Mouse (Mus musculus) CH12.LX (cell line): ENCODE data around the gene Colgalt2. TPM values are rescaled to one million over a fixed set of nuclear protein-coding genes. Genes with fewer than 3 reads are reported as not detected.

Experiments
- DNase-seq: peaks from one replicate; pipeline ENCODE4 v3.0.0-alpha.2; 2013; ENCODE audit errors: extremely low read depth
- H3K27ac ChIP-seq: 2 replicates; pipeline ENCODE4 v1.5.1; 2012; ENCODE audit warnings: low read depth, mild to moderate bottlenecking, control low read depth, moderate library complexity; ENCODE audit not compliant: insufficient read depth
- H3K27me3 ChIP-seq: replicated peaks from 2 replicates; pipeline ENCODE3; 2012; ENCODE audit warnings: inconsistent platforms
- H3K36me3 ChIP-seq, 2 experiments: replicated peaks in 1 of 2; 2 replicates each; pipeline versions ENCODE3 to v1.6.1; 2012; ENCODE audit warnings: inconsistent platforms in 1 of 2, low read length in 1 of 2, mild to moderate bottlenecking in 1 of 2, mixed read lengths in 1 of 2, moderate library complexity in 1 of 2; ENCODE audit not compliant: control insufficient read depth in 1 of 2, insufficient read depth in 1 of 2
- H3K4me1 ChIP-seq, 2 experiments: 2 replicates each; pipeline ENCODE4 v1.6.1; 2012; ENCODE audit warnings: inconsistent platforms in 1 of 2, moderate library complexity in 1 of 2; ENCODE audit not compliant: insufficient read depth in 2 of 2, control insufficient read depth in 1 of 2
- H3K4me2 ChIP-seq: 2 replicates; pipeline ENCODE4 v1.6.1; 2012; ENCODE audit warnings: low read depth, mild to moderate bottlenecking, control low read depth; ENCODE audit not compliant: poor library complexity, insufficient read depth, severe bottlenecking
- H3K4me3 ChIP-seq, 3 experiments: fragments of 150-350 bp in 1 of 3; sonication (generic) in 1 of 3; replicated peaks in 1 of 3; 2 replicates each; pipeline versions ENCODE3 to v1.5.1; 2011 to 2012; ENCODE audit warnings: low read depth in 2 of 3, low read length in 2 of 3, mild to moderate bottlenecking in 2 of 3, moderate library complexity in 2 of 3, control low read depth in 1 of 3, improper control_type of control experiment in 1 of 3, inconsistent platforms in 1 of 3, mixed read lengths in 1 of 3; ENCODE audit not compliant: poor library complexity in 1 of 3
- H3K79me2 ChIP-seq: replicated peaks from 2 replicates; pipeline ENCODE4 v1.6.1; 2012; ENCODE audit warnings: mild to moderate bottlenecking, moderate library complexity; ENCODE audit not compliant: control insufficient read depth, poor library complexity, insufficient read depth, severe bottlenecking; ENCODE audit errors: extremely low read depth
- H3K9ac ChIP-seq: 2 replicates; pipeline ENCODE4 v1.6.1; 2012; ENCODE audit warnings: low read depth, mild to moderate bottlenecking, control low read depth, moderate library complexity; ENCODE audit not compliant: insufficient read depth
- H3K9me3 ChIP-seq: replicated peaks from 2 replicates; pipeline ENCODE3; 2012; ENCODE audit warnings: low read length, inconsistent platforms, mixed read lengths
- BHLHE40 ChIP-seq: IDR thresholded peaks from 2 replicates; pipeline ENCODE4 v1.6.1; 2011; ENCODE audit warnings: mild to moderate bottlenecking, low read depth, low read length, improper control_type of control experiment
- CHD1 ChIP-seq: IDR thresholded peaks from 2 replicates; pipeline ENCODE4 v1.6.1; 2012; ENCODE audit warnings: low read depth, low read length, improper control_type of control experiment, inconsistent platforms
- CTCF ChIP-seq, 2 experiments: IDR thresholded peaks in 1 of 2; conservative IDR thresholded peaks in 1 of 2; 2 replicates each; pipeline ENCODE4 v1.5.1; 2011 to 2012; ENCODE audit warnings: low read depth in 2 of 2, low read length in 2 of 2, improper control_type of control experiment in 1 of 2, inconsistent platforms in 1 of 2, mild to moderate bottlenecking in 1 of 2, moderate library complexity in 1 of 2
- EP300 ChIP-seq: IDR thresholded peaks from 2 replicates; pipeline ENCODE4 v1.6.1; 2011; ENCODE audit warnings: low read length, improper control_type of control experiment
- ETS1 ChIP-seq: conservative IDR thresholded peaks from 2 replicates; pipeline ENCODE4 v1.6.1; 2012; ENCODE audit warnings: low read depth, mild to moderate bottlenecking, inconsistent platforms, low read length, improper control_type of control experiment, moderate library complexity
- GABPA ChIP-seq: IDR thresholded peaks from 2 replicates; pipeline ENCODE4 v1.6.1; 2012; ENCODE audit warnings: low read depth, low read length, improper control_type of control experiment, inconsistent platforms; ENCODE audit not compliant: insufficient replicate concordance
- HCFC1 ChIP-seq: IDR thresholded peaks from 2 replicates; pipeline ENCODE4 v1.6.1; 2012; ENCODE audit warnings: low read depth, mild to moderate bottlenecking, inconsistent platforms, low read length, improper control_type of control experiment
- IRF4 ChIP-seq: IDR thresholded peaks from 2 replicates; pipeline ENCODE4 v1.6.1; 2014; ENCODE audit warnings: low read depth, mild to moderate bottlenecking, inconsistent platforms, low read length, improper control_type of control experiment
- JUN ChIP-seq: IDR thresholded peaks from 2 replicates; pipeline ENCODE4 v1.6.1; 2011; ENCODE audit warnings: low read depth, mild to moderate bottlenecking, low read length, improper control_type of control experiment, moderate library complexity; ENCODE audit not compliant: insufficient read depth
- JUND ChIP-seq: conservative IDR thresholded peaks from 2 replicates; pipeline ENCODE4 v1.6.1; 2011; ENCODE audit warnings: low read depth, low read length, improper control_type of control experiment
- KAT2A ChIP-seq: IDR thresholded peaks from 2 replicates; pipeline ENCODE4 v1.6.1; 2012; ENCODE audit warnings: low read length, improper control_type of control experiment, inconsistent platforms; ENCODE audit not compliant: insufficient replicate concordance
- MAFK ChIP-seq: IDR thresholded peaks from 2 replicates; pipeline ENCODE4 v1.6.1; 2011; ENCODE audit warnings: low read length, improper control_type of control experiment; ENCODE audit not compliant: insufficient replicate concordance
- MAX ChIP-seq: IDR thresholded peaks from 2 replicates; pipeline ENCODE4 v1.6.1; 2011; ENCODE audit warnings: low read length, improper control_type of control experiment
- MAZ ChIP-seq: IDR thresholded peaks from 2 replicates; pipeline ENCODE4 v1.6.1; 2012; ENCODE audit warnings: low read depth, mild to moderate bottlenecking, inconsistent platforms, low read length, improper control_type of control experiment, moderate library complexity
- MXI1 ChIP-seq: IDR thresholded peaks from 2 replicates; pipeline ENCODE4 v1.6.1; 2011; ENCODE audit warnings: mild to moderate bottlenecking, low read depth, low read length, improper control_type of control experiment
- NRF1 ChIP-seq: IDR thresholded peaks from 2 replicates; pipeline ENCODE4 v1.6.1; 2014; ENCODE audit warnings: low read depth, mild to moderate bottlenecking, inconsistent platforms, low read length, improper control_type of control experiment, moderate library complexity
- POLR2A ChIP-seq: IDR thresholded peaks from 2 replicates; pipeline ENCODE4 v1.6.1; 2011; ENCODE audit warnings: low read depth, mild to moderate bottlenecking, improper control_type of control experiment, low read length
- POLR2AphosphoS2 ChIP-seq: IDR thresholded peaks from 2 replicates; pipeline ENCODE4 v1.6.1; 2011; ENCODE audit warnings: low read depth, low read length, improper control_type of control experiment
- RCOR1 ChIP-seq: conservative IDR thresholded peaks from 2 replicates; pipeline ENCODE4 v1.6.1; 2012; ENCODE audit warnings: low read depth, mild to moderate bottlenecking, inconsistent platforms, low read length, improper control_type of control experiment
- SIN3A ChIP-seq: IDR thresholded peaks from 2 replicates; pipeline ENCODE4 v1.6.1; 2012; ENCODE audit warnings: low read length, improper control_type of control experiment, inconsistent platforms
- SMC3 ChIP-seq: IDR thresholded peaks from 2 replicates; pipeline ENCODE4 v1.6.1; 2011; ENCODE audit warnings: low read depth, low read length, improper control_type of control experiment
- TCF12 ChIP-seq: IDR thresholded peaks from 2 replicates; pipeline ENCODE4 v1.6.1; 2014; ENCODE audit warnings: low read depth, mild to moderate bottlenecking, inconsistent platforms, low read length, improper control_type of control experiment
- UBTF ChIP-seq: IDR thresholded peaks from 2 replicates; pipeline ENCODE4 v1.6.1; 2012; ENCODE audit warnings: low read depth, mild to moderate bottlenecking, inconsistent platforms, low read length, improper control_type of control experiment, moderate library complexity
- USF1 ChIP-seq: IDR thresholded peaks from 2 replicates; pipeline ENCODE4 v1.6.1; 2014; ENCODE audit warnings: low read depth, mild to moderate bottlenecking, inconsistent platforms, low read length, improper control_type of control experiment
- USF2 ChIP-seq: conservative IDR thresholded peaks from 2 replicates; pipeline ENCODE4 v1.6.1; 2011; ENCODE audit warnings: low read depth, low read length, improper control_type of control experiment
- ZNF384 ChIP-seq: IDR thresholded peaks from 2 replicates; pipeline ENCODE4 v1.6.1; 2012; ENCODE audit warnings: low read depth, low read length, improper control_type of control experiment, inconsistent platforms
- dilution Hi-C: fragments of 300-500 bp; cut with MboI; formaldehyde crosslinking; loops from 2 replicates; pipeline ENCODE4 v1.14.3; 2020; ENCODE audit warnings: low sequenced_read_pairs; ENCODE audit not compliant: extremely low pct_unique_long_range_greater_than_20kb, extremely low pct_ligation_motif_present
- in situ Hi-C: fragments of 300-500 bp; cut with MboI; formaldehyde crosslinking; loops from 3 replicates; pipeline ENCODE4 v1.14.3; 2019; ENCODE audit warnings: low sequenced_read_pairs, low pct_ligation_motif_present, low pct_unique_long_range_greater_than_20kb, mixed read lengths
- polyA plus RNA-seq: library from polyadenylated mRNA; unstranded; fragments of >175 nt; gene quantifications from 2 replicates; pipeline ENCODE4 v1.2.1, GENCODE M21; 2012; ENCODE audit warnings: low read depth; ENCODE audit not compliant: insufficient read length
- total RNA-seq, 2 experiments: library from RNA; depleted of rRNA; stranded (reverse); fragments of 300-350 nt in 1 of 2; fragments of >200 nt in 1 of 2; gene quantifications; 2 replicates each; pipeline ENCODE4 v1.2.3; 2012 to 2014

The Colgalt2 gene
- total and polyA plus RNA-seq, 3 experiments: not detected

DNA sequence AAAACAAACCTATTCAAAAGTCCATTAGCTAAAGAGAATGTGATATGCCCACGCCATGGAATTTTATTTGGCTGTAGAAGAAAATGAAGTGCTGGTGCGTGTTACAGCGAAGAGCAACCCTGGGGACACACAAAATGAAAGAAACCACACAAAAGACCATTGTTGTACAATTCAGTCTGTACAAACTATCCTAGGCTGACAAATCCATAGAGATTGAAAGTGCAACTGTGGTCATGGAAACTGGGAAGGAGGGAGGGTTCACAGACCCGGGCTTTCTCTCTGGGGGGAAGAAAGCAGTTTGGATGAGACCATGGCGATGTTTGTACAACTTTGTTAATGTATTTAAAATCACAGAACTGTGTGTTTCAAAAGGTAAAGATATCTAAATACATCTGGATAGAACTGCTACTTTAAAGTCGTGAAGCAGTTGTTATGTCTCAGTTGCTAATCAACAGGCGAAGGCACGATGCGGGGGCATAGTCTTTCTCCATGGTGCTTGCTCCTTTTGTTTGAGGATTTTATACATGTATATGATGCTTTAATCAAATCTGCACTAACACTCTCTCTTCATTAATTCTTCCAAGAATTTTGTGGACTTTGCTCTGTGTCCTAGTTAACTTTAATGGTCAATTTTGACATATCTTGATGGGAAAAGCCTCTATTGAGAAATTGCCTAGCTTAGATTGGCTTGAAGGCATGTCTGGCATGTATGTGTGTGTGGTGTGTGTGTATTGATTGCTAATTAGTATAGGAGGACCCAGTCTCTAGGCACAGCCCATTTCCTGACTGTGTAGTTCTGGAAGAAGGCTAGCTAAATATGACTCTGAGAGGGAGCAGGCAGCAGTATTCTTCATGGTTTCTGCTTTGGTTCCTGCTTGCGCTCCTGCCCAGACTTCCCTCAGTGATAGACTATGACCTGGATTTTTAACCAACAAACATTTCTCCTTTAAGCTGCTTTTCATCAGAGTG lies 55.9 kb downstream of the Colgalt2 start:
- no peak overlapping the region for H3K9ac ChIP-seq
- dilution Hi-C loops: no loop called here
- no peaks in the 10 kb centered on the region for H3K36me3 ChIP-seq
- H3K4me1 ChIP-seq: peaks cover 0 to 5% of the 10 kb centered on the region in 2 experiments; a peak in 1 of 4 replicates
- TF ChIP-seq GABPA (no peak), MAX (no peak), ETS1 (no peak), TCF12 (no peak), CHD1 (no peak), USF2 (no peak), SIN3A (no peak), MXI1 (no peak), KAT2A (no peak)
- TF ChIP-seq, all 38 proteins: peak for 0
- DNase-seq: no peak
- no peaks in the 10 kb centered on the region for H3K79me2 ChIP-seq
- no peaks in the 10 kb centered on the region for H3K27me3 ChIP-seq
- no peaks in the 10 kb centered on the region for H3K9me3 ChIP-seq
- no peak overlapping the region for H3K4me2 ChIP-seq
- no peak overlapping the region for H3K27ac ChIP-seq
- no peak overlapping the region for H3K4me3 ChIP-seq
- in situ Hi-C loops: no loop called here

- Histone ChIP-seq H3K36me3 (no peaks in the 10 kb centered on the region), H3K9ac (no peak overlapping the region), H3K79me2 (no peaks in the 10 kb centered on the region), H3K4me2 (no peak overlapping the region), H3K9me3 (no peaks in the 10 kb centered on the region), H3K27ac (no peak overlapping the region), H3K27me3 (no peaks in the 10 kb centered on the region), H3K4me1 (peaks cover 0 to 5% of the 10 kb centered on the region in 2 experiments; a peak in 1 of 4 replicates), H3K4me3 (no peak overlapping the region)
- dilution Hi-C loops: no loop called here
- TF ChIP-seq NRF1 (no peak), MAZ (no peak), GABPA (no peak), POLR2A (no peak), POLR2AphosphoS2 (no peak), USF1 (no peak), ZNF384 (no peak), IRF4 (no peak), EP300 (no peak), HCFC1 (no peak), BHLHE40 (no peak), UBTF (no peak), CTCF (conservative IDR thresholded peaks at IDR 0.05 in 1 of 2, IDR thresholded peaks at IDR 0.05 in 1 of 2; ENCODE audit: low read depth in 2 of 2, low read length in 2 of 2) (no peak), MAFK (no peak), RCOR1 (no peak), JUN (no peak), JUND (no peak), SMC3 (no peak)
- DNase-seq: no peak
- in situ Hi-C loops: no loop called here
Measured at GRCm38 (mm10) chr1:152456266-152456665, 56.6 kb downstream of the Colgalt2 start.
